Mouse (Mus musculus) forebrain, postnatal 0 days (tissue): ENCODE results near the gene Iyd. TPM values are rescaled to one million over a fixed set of nuclear protein-coding genes. Genes with fewer than 3 reads are reported as not detected.

Experiments
- ATAC-seq: fragments of 200-750 bp; cut with Nextera tagmentation; 2 replicates; pipeline ENCODE4 v1.8.0; 2017; ENCODE audit warnings: mild to moderate bottlenecking, moderate library complexity
- DNase-seq: peaks from one replicate; pipeline ENCODE4 v3.0.0-alpha.2; 2015
- H3K27ac ChIP-seq: fragments of 300-500 bp; sonication (generic); 2 replicates; pipeline ENCODE4 v1.5.1; 2014; ENCODE audit warnings: low read depth, mild to moderate bottlenecking, antibody characterized with exemption, low read length, moderate library complexity, mixed read lengths
- H3K27me3 ChIP-seq: fragments of 300-500 bp; sonication (generic); 2 replicates; pipeline ENCODE4 v1.6.1; 2014; ENCODE audit warnings: mild to moderate bottlenecking, low read length, mixed read lengths; ENCODE audit not compliant: insufficient read depth
- H3K36me3 ChIP-seq: fragments of 300-500 bp; sonication (generic); 2 replicates; pipeline ENCODE4 v1.6.1; 2014; ENCODE audit warnings: mild to moderate bottlenecking, moderate library complexity; ENCODE audit not compliant: insufficient read depth
- H3K4me1 ChIP-seq: fragments of 300-500 bp; sonication (generic); 2 replicates; pipeline ENCODE4 v1.6.1; 2014; ENCODE audit warnings: antibody characterized with exemption; ENCODE audit not compliant: insufficient read depth
- H3K4me2 ChIP-seq: fragments of 300-500 bp; sonication (generic); 2 replicates; pipeline ENCODE4 v1.6.1; 2014; ENCODE audit warnings: low read depth, mild to moderate bottlenecking, moderate library complexity
- H3K4me3 ChIP-seq: fragments of 300-500 bp; sonication (generic); 2 replicates; pipeline ENCODE4 v1.5.1; 2014; ENCODE audit warnings: low read depth, low read length, mixed read lengths
- H3K9ac ChIP-seq: fragments of 300-500 bp; sonication (generic); 2 replicates; pipeline ENCODE4 v1.6.1; 2014; ENCODE audit warnings: mild to moderate bottlenecking
- H3K9me3 ChIP-seq: fragments of 300-500 bp; sonication (generic); 2 replicates; pipeline ENCODE4 v1.6.1; 2016; ENCODE audit warnings: low read length
- CTCF ChIP-seq: sonication (generic); IDR thresholded peaks from 2 replicates; pipeline ENCODE4 v1.5.1; 2016; ENCODE audit warnings: antibody characterized with exemption, control low read depth, low read depth
- WGBS: fragments of 180-500 bp; shearing (Covaris S2); extraction: QIAGEN DNeasy Blood & Tissue Kit; methylation state at CpG from one replicate; pipeline ENCODE4 v1.1.7; 2014; 5-methylcytosine and 5-hydroxymethylcytosine counted together
- polyA plus RNA-seq: library from polyadenylated mRNA; unstranded; fragments of >200 nt; fragmentation: Nextera tagmentation; extraction: Ambion mirVana; gene quantifications from 2 replicates; pipeline ENCODE4 v1.2.1, GENCODE M21; 2015
- total RNA-seq: library from RNA; depleted of rRNA; stranded (reverse); fragments of >200 nt; gene quantifications from 2 replicates; pipeline ENCODE4 v1.2.3, GENCODE M21; 2014; rRNA removed

The Iyd gene
- total and polyA plus RNA-seq, 2 experiments from 2014 or later, result 0.50 to 0.81 TPM

GRCm38 (mm10) chr10:3572723-3573649 lies 32.9 kb downstream of the Iyd start:
- Histone ChIP-seq H3K9ac (no peak overlapping the region), H3K27ac (no peak overlapping the region), H3K4me3 (no peak overlapping the region), H3K36me3 (no peaks in the 10 kb centered on the region), H3K9me3 (no peaks in the 10 kb centered on the region), H3K4me2 (no peak overlapping the region), H3K27me3 (no peaks in the 10 kb centered on the region), H3K4me1 (no peaks in the 10 kb centered on the region)
- ATAC-seq (peak; percentile 50; the same call in 1 of the 2 replicates), DNase-seq (peak; percentile 34)
- 69% methylated on average over 10 of the region's 10 CpGs for WGBS
- peak; percentile 66 for TF ChIP-seq CTCF

GRCm38 (mm10) chr10:3573905-3574500 lies 34.0 kb downstream of the Iyd start:
- peak; percentile 19; the same call in 1 of the 2 replicates for TF ChIP-seq CTCF
- DNase-seq (no peak), ATAC-seq (no peak)
- Histone ChIP-seq H3K9me3 (no peaks in the 10 kb centered on the region), H3K4me3 (no peak overlapping the region), H3K4me1 (no peaks in the 10 kb centered on the region), H3K36me3 (no peaks in the 10 kb centered on the region), H3K9ac (no peak overlapping the region), H3K4me2 (no peak overlapping the region), H3K27ac (no peak overlapping the region), H3K27me3 (no peaks in the 10 kb centered on the region)
- WGBS, result 76% methylated on average over 4 of the region's 4 CpGs

- ATAC-seq, result no peak
- H3K4me1 ChIP-seq, result no peaks in the 10 kb centered on the region
- no peak overlapping the region for H3K4me2 ChIP-seq
- DNase-seq, result no peak
- no peak overlapping the region for H3K4me3 ChIP-seq
- 88% methylated on average over 3 of the region's 3 CpGs for WGBS
- no peaks in the 10 kb centered on the region for H3K27me3 ChIP-seq
- TF ChIP-seq CTCF, result no peak
- H3K36me3 ChIP-seq, result no peaks in the 10 kb centered on the region
- H3K9me3 ChIP-seq, result no peaks in the 10 kb centered on the region
- no peak overlapping the region for H3K9ac ChIP-seq
- no peak overlapping the region for H3K27ac ChIP-seq
Observed at GRCm38 (mm10) chr10:3590632-3591031, 50.6 kb downstream of the Iyd start.

GRCm38 (mm10) chr10:3591790-3592189 lies 51.8 kb downstream of the Iyd start:
- Histone ChIP-seq H3K9ac (no peak overlapping the region), H3K4me2 (no peak overlapping the region), H3K9me3 (no peaks in the 10 kb centered on the region), H3K4me3 (no peak overlapping the region), H3K27ac (no peak overlapping the region), H3K36me3 (no peaks in the 10 kb centered on the region), H3K4me1 (no peaks in the 10 kb centered on the region), H3K27me3 (no peaks in the 10 kb centered on the region)
- no peak for TF ChIP-seq CTCF
- WGBS, result 15% methylated on average over 3 of the region's 3 CpGs
- DNase-seq (no peak), ATAC-seq (no peak)

- no peak overlapping the region for H3K4me2 ChIP-seq
- no peak overlapping the region for H3K4me3 ChIP-seq
- H3K9ac ChIP-seq, result no peak overlapping the region
- no peak for DNase-seq
- H3K27ac ChIP-seq, result no peak overlapping the region
- no peaks in the 10 kb centered on the region for H3K27me3 ChIP-seq
- 64% methylated on average over 2 of the region's 2 CpGs for WGBS
- H3K4me1 ChIP-seq, result no peaks in the 10 kb centered on the region
- H3K36me3 ChIP-seq, result no peaks in the 10 kb centered on the region
- no peak for ATAC-seq
- no peaks in the 10 kb centered on the region for H3K9me3 ChIP-seq
- no peak for TF ChIP-seq CTCF
Observed at GRCm38 (mm10) chr10:3596697-3597096, 56.7 kb downstream of the Iyd start.

GRCm38 (mm10) chr10:3597760-3598159 lies 57.7 kb downstream of the Iyd start:
- ATAC-seq, result no peak
- 93% methylated on average over 3 of the region's 3 CpGs for WGBS
- no peak overlapping the region for H3K4me2 ChIP-seq
- H3K4me1 ChIP-seq, result no peaks in the 10 kb centered on the region
- no peaks in the 10 kb centered on the region for H3K36me3 ChIP-seq
- no peaks in the 10 kb centered on the region for H3K27me3 ChIP-seq
- H3K9me3 ChIP-seq, result no peaks in the 10 kb centered on the region
- no peak for DNase-seq
- no peak for TF ChIP-seq CTCF
- no peak overlapping the region for H3K9ac ChIP-seq
- no peak overlapping the region for H3K27ac ChIP-seq
- H3K4me3 ChIP-seq, result no peak overlapping the region

Other genes with a start within 250 kb of the Iyd start
- gene Ppp1r14c, start 174.2 kb upstream of the Iyd start, total RNA-seq, result 81.4 and 85.8 TPM in 2 replicates
- gene Ppp1r14c, start 174.2 kb upstream of the Iyd start, polyA plus RNA-seq, result 96.8 and 101 TPM in 2 replicates
- gene Plekhg1, start 200.1 kb downstream of the Iyd start, total RNA-seq, result 6.3 and 10.7 TPM in 2 replicates
- gene Plekhg1, start 200.1 kb downstream of the Iyd start, polyA plus RNA-seq, result 2.0 and 4.3 TPM in 2 replicates